Mouse (Mus musculus) heart, adult 2 months (tissue): Measurements from ENCODE around the gene Gpr19. TPM values are rescaled to one million over a fixed set of nuclear protein-coding genes. Genes with fewer than 3 reads are reported as not detected.

Source experiments
- DNase-seq, 2 experiments: peaks; one replicate each; pipeline ENCODE4 v3.0.0; 2021
- H3K27ac ChIP-seq: fragments of 200-600 bp; 2 replicates; pipeline ENCODE4 v1.8.1; 2022
- H3K27me3 ChIP-seq: fragments of 200-500 bp; 2 replicates; pipeline ENCODE4 v1.6.1; 2012; ENCODE audit warnings: mild to moderate bottlenecking, low read length, inconsistent platforms, mixed read lengths; ENCODE audit not compliant: control insufficient read depth, insufficient read depth
- H3K36me3 ChIP-seq: fragments of 200-500 bp; 2 replicates; pipeline ENCODE4 v1.6.1; 2012; ENCODE audit warnings: low read length, inconsistent platforms; ENCODE audit not compliant: control insufficient read depth, insufficient read depth
- H3K4me1 ChIP-seq: fragments of 200-500 bp; 2 replicates; pipeline ENCODE4 v1.6.1; 2011; ENCODE audit warnings: low read length; ENCODE audit not compliant: control insufficient read depth, insufficient read depth
- H3K4me3 ChIP-seq: fragments of 200-600 bp; 2 replicates; pipeline ENCODE4 v1.8.1; 2022
- H3K79me2 ChIP-seq: fragments of 200-500 bp; replicated peaks from 2 replicates; pipeline ENCODE4 v1.6.1; 2012; ENCODE audit warnings: mild to moderate bottlenecking, inconsistent platforms, low read length, moderate library complexity, mixed read lengths; ENCODE audit not compliant: control insufficient read depth, insufficient read depth
- H3K9ac ChIP-seq: fragments of 200-500 bp; 2 replicates; pipeline ENCODE4 v1.6.1; 2012; ENCODE audit warnings: low read depth, mild to moderate bottlenecking, control low read depth, inconsistent platforms, low read length, mixed read lengths
- CTCF ChIP-seq: fragments of 200-600 bp; IDR thresholded peaks from 2 replicates; pipeline ENCODE4 v1.8.1; 2022; ENCODE audit warnings: antibody characterized with exemption, mild to moderate bottlenecking, moderate library complexity
- EP300 ChIP-seq: fragments of 200-500 bp; IDR thresholded peaks from 2 replicates; pipeline ENCODE4 v1.6.1; 2011; ENCODE audit warnings: low read depth, low read length, control low read depth; ENCODE audit not compliant: insufficient read depth
- POLR2A ChIP-seq: fragments of 200-500 bp; IDR thresholded peaks from 2 replicates; pipeline ENCODE4 v1.6.1; 2011; ENCODE audit warnings: mild to moderate bottlenecking, low read depth, low read length, control low read depth; ENCODE audit not compliant: insufficient read depth
- WGBS: fragments of 180-500 bp; shearing (Covaris S2); methylation state at CpG from one replicate; pipeline ENCODE4 v1.1.7; 2018; 5-methylcytosine and 5-hydroxymethylcytosine counted together
- intact Hi-C: fragments of 180-260 bp; cut with DNase I; formaldehyde crosslinking; loops from one replicate; pipeline ENCODE4 v1.15.1; 2025
- polyA plus RNA-seq: library from polyadenylated mRNA; depleted of rRNA; stranded (reverse); fragments of >200 nt; gene quantifications from 2 replicates; pipeline ENCODE4 v1.2.3, GENCODE M21; 2012
- total RNA-seq, 2 experiments: library from RNA; stranded (reverse); gene quantifications; 2 replicates each; pipeline ENCODE4 v1.2.3; 2021

The Gpr19 gene
- total and polyA plus RNA-seq, 3 experiments, result 3.2 to 6.1 (median 4.8) TPM

DNA sequence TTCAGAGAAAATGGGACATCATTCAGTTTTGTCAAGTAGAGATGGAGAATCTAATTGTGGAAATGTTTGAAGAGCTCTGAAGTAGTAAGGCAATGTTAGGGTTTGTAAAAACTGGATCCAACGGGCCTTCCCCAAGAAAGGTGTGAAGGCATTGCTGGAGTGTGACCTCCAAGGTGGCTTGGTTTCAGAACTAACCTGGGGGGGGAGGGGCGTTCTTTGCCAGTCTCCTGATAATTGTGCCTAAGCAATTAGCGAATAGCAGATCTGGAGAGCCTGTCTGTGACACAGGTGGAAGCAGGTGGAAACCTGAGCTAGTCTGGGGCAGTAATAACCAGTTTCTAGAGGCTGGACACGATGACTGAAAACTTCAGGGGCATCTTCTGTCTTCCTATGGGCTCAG lies 52.7 kb downstream of the Gpr19 start:
- 78% methylated on average over 4 of the region's 4 CpGs for WGBS
- Histone ChIP-seq H3K79me2 (no peaks in the 10 kb centered on the region; the same call in 1 of the 2 replicates), H3K4me1 (no peaks in the 10 kb centered on the region), H3K4me3 (no peak overlapping the region), H3K9ac (no peak overlapping the region), H3K27ac (no peak overlapping the region), H3K27me3 (no peaks in the 10 kb centered on the region), H3K36me3 (no peaks in the 10 kb centered on the region)
- TF ChIP-seq CTCF (no peak), POLR2A (no peak), EP300 (no peak)
- intact Hi-C loops, result no loop called here
- no peak for DNase-seq

DNA sequence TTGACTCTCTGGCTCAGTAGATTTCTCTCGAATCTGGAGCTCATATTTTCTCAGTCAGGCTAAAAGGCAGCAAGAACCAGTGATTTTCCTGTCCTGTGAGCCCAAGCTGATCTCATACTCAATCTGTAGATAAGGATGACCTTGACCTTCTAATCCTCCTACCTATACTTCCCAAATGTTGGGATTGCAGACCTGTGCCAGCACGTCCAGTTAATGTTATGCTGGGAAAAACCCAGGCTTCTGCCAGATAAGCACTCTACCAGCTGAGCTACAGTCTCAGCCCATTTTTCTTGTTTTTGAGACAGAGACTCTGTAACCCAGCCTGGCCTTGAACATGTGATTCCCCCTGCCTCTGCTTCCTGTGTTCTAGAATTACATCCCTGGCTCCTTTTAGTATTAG lies 58.0 kb downstream of the Gpr19 start:
- intact Hi-C loops, result no loop called here
- Histone ChIP-seq H3K4me1 (no peaks in the 10 kb centered on the region), H3K79me2 (peaks cover 6% of the 10 kb centered on the region; the same call in 1 of the 2 replicates), H3K27me3 (no peaks in the 10 kb centered on the region), H3K27ac (no peak overlapping the region), H3K4me3 (no peak overlapping the region), H3K9ac (no peak overlapping the region; the same call in 1 of the 2 replicates), H3K36me3 (no peaks in the 10 kb centered on the region)
- 51% methylated on average over 2 of the region's 2 CpGs for WGBS
- DNase-seq, result no peak
- TF ChIP-seq CTCF (no peak), EP300 (no peak), POLR2A (no peak)

DNA sequence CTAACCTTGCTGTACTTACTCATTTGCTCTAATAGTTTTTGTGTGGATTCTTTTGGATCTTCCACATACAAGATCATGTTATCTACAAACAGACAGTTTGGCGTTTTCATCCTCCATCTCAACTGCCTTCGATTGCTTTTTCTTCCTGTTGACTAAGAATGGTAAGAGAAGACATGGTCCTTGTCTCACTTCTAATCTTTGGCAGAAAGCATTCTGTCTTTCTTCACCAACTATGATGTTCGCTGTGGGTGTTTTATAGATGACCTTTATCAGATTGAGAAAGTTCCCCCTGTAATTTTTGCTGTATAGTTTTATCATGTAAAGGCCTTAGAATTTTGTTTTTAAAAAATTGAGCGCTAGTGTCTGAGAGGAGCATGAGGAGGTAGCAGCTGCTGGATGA lies 60.3 kb downstream of the Gpr19 start:
- DNase-seq, result no peak
- H3K9ac ChIP-seq, result no peak overlapping the region
- no peak overlapping the region for H3K27ac ChIP-seq
- no peaks in the 10 kb centered on the region for H3K36me3 ChIP-seq
- H3K4me3 ChIP-seq, result no peak overlapping the region
- WGBS, result 81% methylated on average over 4 of the region's 4 CpGs
- intact Hi-C loops, result no loop called here
- H3K79me2 ChIP-seq, result peaks cover 6% of the 10 kb centered on the region; the same call in 1 of the 2 replicates
- H3K27me3 ChIP-seq, result no peaks in the 10 kb centered on the region
- TF ChIP-seq CTCF, result no peak
- TF ChIP-seq POLR2A, result no peak
- no peak for TF ChIP-seq EP300
- H3K4me1 ChIP-seq, result no peaks in the 10 kb centered on the region

DNA sequence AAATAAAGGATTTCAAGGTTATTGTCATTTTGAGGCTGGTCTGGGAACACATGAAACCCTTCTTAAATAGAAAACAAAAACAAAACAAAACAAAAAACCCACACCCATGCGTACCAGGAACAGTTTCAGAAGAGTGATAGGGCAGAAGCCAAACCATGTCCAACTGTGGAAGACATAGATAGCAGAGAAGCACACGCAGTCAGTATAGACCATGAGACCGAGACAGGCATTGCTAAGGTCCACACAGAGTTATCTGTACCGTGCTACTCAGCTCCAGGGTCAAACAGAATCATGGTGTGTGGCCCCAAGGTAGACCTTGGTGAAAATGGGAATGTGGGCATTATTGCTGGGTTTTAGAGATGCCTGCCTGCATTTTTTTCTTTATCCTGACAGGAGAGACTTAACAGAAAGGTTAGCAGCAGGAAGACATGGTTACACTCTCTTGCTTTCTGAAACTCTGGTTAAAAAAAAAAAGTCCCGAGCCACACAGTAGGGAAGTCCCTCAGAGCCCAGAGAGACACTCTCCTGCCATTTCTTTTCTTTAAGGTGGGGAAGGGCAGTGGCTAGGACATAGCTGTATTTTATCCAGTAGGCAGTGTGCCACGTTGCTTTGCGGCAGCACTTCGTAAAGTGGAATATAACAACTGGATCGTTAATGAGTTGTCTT lies 63.7 kb downstream of the Gpr19 start:
- Histone ChIP-seq H3K27me3 (no peaks in the 10 kb centered on the region), H3K36me3 (0 out of 2 replicates have a peak, but pooled peaks cover 3% of the 10 kb centered on the region), H3K4me1 (peaks cover 3% of the 10 kb centered on the region; the same call in 1 of the 2 replicates), H3K4me3 (no peak overlapping the region), H3K79me2 (0 out of 2 replicates have a peak, but pooled peaks cover 4% of the 10 kb centered on the region), H3K27ac (no peak overlapping the region), H3K9ac (no peak overlapping the region)
- WGBS, result 75% methylated on average over 9 of the region's 9 CpGs
- no peak for DNase-seq
- intact Hi-C loops, result loop anchor here (1.0 to 5.0 kb wide), 3 partner anchors 62 to 267 kb away; partner anchors contain the start of gene Lrp6
- TF ChIP-seq POLR2A, result no peak
- no peak for TF ChIP-seq CTCF
- no peak for TF ChIP-seq EP300

DNA sequence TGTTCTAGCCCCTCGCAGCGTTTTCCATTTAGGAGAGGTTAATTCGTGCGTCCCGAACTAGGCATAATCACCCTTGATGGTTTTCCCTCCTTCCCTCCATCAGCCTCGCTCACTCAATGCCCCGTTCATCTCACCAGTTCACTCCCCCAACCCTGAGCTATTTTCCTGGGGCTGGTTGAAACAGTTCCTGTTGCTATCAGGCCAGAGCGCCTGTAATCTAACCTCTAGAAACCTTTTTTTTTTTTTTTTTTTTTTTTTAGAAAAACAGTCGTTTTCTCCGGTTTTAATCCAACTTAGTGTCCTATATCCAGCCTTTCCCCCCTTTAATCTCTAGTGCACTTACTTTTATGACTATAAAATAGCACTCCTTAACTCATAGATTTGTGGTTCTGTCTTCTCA lies 67.6 kb downstream of the Gpr19 start:
- H3K9ac ChIP-seq, result peak overlapping the region; percentile 84
- intact Hi-C loops, result loop anchor here (2.0 to 5.0 kb wide), 3 partner anchors 68 to 263 kb away; partner anchors contain the start of genes Gpr19 and Lrp6
- 1% methylated on average over 10 of the region's 10 CpGs for WGBS

More for the DNA sequence above, 67.6 kb downstream of the Gpr19 start:
- Histone ChIP-seq H3K27ac (peak overlapping the region; percentile 94), H3K79me2 (no peaks in the 10 kb centered on the region), H3K4me1 (peaks cover 3% of the 10 kb centered on the region), H3K27me3 (no peaks in the 10 kb centered on the region), H3K36me3 (peaks cover 3% of the 10 kb centered on the region; the same call in 1 of the 2 replicates), H3K4me3 (peak overlapping the region; percentile 70)
- no peak for DNase-seq
- no peak for TF ChIP-seq POLR2A
